Mouse (Mus musculus): ENCODE data around the gene Tchp.

Gene Tchp

DNA sequence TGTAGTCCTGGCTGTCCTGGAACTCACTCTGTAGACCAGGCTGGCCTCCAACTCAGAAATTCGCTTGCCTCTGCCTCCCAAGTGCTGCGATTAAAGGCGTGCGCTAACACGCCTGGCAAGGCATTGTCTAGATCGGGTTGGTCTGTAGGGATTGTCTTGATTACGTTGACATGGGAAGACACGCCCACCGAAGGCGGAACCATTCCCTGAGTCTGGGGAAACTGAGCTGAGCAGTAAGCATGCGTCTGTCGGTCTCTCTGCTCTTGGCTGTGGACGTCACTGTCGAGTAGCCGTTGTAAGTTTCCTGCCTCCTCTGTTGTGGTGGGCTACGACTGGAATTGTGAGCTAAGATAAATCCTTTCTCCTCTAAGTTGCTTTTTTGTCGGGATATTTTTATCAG is 10.6 kb upstream of the Tchp start:
- no peak for DNase-seq (ENCODE audit: low read depth in 2 of 2, low spot score in 2 of 2)

DNA sequence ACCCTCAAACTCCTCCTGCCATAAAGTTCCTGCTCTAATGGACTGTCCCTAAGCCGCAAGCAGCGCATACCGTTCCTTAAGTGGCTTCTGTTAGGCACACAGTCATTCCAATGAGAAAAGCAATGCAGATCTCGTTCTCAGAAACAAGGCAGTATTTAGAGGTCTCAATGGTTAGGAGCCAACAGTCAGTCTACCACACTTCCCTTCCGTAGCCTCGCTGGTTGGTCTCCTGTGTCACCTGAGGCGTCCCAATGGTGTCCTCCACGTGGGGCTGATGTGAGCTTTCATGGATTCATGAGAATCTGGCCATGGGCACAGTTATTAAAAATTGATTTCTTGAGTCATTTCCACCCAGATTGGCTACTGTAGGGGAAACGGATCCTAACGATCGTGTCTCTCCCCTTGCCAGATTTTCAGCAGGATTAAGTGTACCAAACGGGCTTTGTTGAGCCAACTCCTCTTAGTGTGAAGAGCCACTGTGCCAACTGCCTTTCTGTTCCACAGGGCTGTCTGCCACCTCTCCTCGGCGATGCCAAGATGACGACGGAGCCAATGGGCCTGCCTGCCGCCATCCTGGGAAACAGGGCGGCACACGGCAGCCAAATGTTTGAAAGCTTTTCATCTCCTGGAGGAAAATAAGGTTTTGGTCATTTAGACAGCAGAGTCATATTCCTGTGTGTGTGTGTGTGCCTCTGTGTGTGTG is 9.4 kb upstream of the Tchp start:
- no peak for DNase-seq (ENCODE audit: low read depth in 2 of 2, low spot score in 2 of 2)

DNA sequence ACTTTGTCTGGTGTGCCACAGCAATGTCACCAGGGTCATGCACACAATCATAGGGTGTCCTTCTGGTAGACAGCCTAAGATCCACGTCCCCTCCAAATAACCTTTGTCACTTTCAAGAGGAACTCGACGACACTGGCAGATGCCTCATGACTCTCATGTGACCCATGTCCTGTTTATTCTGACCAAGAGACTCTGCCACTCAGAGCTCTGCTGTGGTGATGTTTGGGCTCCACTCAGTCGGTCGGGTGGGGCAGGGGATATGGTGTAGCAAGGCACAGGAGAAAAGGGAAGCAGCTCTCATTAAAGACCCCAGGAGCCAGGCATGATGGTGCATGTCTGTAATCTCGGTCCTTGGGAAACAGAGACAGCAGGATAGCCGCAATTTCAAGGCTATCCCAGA is 8.5 kb upstream of the Tchp start:
- no peak for DNase-seq (ENCODE audit: low read depth in 2 of 2, low spot score in 2 of 2)

DNA sequence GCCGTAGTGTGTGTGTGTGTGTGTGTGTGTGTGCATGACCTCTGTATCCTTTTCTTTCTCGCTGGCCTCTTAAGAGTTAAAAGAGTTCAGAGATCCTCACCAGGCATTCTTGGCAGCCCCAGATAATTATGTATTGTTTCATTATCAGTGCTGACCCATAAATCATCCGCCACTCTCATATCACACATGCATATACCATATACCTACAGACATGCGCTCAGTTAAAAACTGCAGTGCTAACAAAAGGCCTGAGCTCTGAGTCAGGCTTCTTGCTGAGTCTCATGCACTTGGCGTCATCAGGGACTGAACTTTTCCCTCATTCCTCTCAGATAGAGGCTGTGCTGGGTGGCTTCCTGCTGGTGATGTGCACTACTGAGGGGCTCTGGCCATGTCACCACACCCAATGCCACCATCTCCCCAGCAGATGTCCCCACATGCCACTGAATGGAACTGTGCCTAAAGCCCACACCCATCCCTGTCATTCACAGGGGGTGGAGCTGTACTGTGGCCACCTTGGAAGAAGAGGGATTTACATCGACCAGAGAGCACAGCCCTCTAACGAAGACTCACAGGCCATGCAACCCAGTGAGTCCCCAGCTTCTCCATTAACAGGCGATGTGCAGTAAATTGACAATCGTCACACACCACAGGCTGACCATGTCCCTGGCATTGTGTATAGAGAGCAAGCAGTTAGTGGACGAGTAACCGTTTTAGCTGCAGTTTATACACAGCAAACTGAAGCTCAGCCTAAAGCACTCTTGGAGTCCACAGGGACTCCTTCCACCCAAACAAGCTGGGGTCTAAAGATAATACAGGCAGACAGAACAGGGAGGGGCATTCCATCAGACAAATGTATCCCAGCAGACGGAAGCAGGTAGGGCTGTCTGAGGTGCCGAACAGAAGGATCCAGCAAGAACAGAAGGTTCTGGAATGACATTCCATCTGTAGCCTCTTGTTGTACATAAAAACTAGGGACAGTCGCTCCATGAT is 4.9 kb upstream of the Tchp start:
- DNase-seq (ENCODE audit: low read depth in 2 of 2, low spot score in 2 of 2): no peak

DNA sequence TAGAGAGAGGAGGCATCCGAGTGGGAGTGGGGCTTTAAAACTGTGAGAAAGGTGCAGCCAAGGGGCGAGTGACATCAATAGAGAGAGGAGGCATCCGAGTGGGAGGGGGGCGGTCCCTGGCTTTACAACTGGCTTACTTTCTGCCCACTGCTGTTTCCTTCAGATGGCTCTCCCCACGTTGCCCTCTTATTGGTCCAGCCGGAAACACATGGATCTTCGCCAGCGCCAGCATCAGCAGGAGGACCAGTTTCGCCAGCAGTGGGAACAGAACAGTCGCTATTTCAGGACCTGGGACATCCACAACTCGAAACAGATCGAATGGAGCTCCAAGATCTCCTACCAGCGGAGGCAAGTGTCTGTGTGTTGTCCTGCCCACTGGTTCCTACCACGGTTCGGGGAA is 931 bp downstream of the Tchp start:
- no peak for DNase-seq (ENCODE audit: low read depth in 2 of 2, low spot score in 2 of 2)

DNA sequence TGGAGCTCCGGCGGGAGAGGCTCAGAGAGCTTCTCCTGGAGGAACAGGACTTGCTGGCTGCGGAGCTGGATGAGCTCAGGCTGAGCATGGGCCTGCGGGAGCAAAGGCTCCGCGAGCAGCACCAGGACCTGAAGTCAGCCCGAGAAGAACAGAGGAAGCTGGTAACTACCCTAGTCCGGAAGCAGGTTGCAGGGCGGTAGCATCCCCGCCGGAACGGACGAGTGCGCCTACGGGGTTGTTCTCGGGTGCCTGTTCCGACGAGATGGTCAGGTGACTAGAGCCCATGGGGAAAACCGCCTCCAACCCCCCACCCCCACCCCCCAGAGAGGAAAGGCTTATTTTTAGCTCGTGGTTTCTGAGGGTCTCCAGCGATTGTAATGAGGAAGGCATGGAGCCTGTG is 1.8 kb downstream of the Tchp start:
- no peak for DNase-seq (ENCODE audit: low read depth in 2 of 2, low spot score in 2 of 2)

DNA sequence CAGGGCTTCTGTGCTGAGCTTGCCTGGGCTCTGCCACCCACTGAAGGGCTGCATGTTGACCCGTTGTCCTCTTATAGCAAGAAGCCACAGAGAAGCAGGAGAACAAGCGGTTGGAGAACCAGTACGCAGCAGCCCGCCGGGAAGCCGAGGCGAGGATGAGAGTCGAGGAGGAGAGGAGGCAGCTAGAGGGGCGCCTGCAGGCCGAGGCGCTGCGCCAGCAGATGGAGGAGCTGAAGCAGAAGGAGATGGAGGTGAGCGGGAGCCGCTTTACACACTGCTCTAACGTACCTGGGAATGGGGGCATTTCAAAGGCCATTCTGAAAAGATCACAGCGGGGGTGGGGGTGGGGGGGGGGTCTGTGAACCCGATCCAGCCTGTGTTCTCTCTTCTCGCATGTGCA is 7.0 kb downstream of the Tchp start:
- DNase-seq (ENCODE audit: low read depth in 2 of 2, low spot score in 2 of 2): no peak

DNA sequence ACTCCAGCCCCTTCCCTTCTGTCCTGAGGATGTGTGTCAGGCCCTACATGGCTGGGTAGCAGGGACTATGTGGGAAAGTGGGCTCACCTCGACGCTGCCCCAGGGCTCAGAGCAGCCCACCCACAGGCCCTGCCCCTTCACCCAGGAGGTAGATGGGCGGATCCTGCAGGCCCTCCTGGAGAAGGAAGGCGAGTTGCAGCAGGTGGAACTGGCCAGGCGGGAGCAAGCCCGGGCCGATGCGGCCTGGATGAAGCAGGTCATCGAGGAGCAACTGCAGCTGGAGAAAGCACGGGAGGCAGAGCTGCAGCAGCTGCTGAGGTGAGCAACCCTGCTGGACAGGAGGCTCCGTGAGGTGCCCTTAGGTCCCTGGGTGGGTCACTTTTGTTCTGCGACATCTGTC is 9.7 kb downstream of the Tchp start:
- DNase-seq (ENCODE audit: low read depth in 2 of 2, low spot score in 2 of 2): no peak

DNA sequence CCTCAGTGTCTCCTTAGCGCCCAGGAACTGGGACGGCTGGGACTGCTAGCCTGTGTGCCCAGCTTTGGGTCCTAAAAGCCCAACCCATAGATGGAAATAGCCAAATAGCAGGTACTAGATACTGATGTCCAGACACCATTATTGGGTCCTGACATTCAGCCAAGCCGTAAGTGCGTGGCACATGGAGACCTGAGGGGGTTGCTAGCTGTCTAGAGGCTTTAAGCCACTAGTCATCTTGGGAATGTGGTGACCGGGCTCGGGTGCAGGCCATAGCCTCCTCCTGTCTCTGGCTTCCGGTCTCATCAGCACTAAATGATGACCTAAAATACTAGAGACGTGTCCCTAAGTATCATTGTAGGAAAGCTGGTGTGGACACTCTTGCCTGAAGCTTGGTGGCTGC is 10.4 kb downstream of the Tchp start:
- no peak for DNase-seq (ENCODE audit: low read depth in 2 of 2, low spot score in 2 of 2)

DNA sequence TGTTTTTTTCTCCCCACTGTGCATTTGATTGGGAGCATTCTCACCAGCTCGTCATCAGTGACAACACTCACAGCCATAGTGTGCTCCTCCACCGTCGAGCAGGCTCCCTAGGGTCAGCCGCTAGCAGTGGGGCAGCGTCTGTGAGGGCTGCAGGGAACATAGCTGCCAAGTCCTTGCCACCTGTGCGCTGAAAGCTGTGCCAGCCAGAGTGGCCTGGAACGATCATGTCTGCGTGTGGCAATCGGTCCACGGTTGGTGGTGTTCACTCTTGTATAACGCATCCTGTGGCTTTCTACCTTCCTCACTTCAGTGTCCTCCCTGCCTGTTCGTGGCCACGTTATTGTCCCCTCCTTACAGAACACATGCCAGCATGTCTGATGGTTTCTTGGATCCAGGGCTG is 10.9 kb downstream of the Tchp start:
- DNase-seq (ENCODE audit: low read depth in 2 of 2, low spot score in 2 of 2): no peak

DNA sequence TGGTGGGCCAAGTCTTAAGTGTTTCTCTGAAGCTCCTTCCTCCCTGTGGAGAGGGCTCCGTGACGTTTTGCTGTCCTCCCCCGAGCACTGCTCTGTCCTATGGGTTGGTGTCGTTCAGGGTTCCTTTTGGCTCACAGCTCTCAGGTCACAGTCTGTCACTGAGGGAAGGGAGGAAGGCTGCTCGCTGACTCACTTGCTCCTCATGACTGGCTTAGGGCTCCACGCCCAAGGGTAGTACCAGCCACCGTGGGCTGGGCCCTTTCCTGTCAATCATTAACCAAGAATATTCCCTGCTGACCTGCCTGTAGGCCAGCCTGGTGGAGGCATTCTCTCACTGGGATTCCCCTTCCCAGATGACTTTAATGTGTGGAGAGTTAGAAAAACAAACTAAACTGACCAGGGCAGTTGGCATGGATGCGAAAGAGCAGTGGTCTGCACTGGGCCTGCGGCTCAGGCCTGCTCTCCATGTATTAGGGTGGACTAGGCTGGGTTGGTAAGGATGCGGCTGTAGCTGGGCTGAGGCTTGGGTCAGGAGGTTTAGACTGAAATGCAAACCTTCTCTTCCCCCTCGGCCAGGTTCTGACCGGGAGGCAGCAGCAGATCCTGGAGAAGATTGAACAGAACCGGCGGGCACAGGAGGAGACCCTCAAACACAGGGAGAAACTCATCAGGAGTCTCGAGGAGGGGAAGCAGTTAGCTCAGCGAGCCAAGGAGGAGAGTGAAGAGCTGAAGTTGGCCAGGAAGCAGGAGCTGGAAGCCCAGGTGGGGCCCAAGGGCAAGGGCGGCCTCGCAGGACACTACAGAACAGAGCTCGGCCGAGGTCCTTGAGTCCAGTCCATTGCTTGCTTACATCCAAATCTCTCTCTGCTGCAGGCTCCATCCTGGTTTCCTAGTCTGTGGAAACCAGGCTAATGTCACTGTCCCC is 11.7 kb downstream of the Tchp start:
- no peak for DNase-seq (ENCODE audit: low read depth in 2 of 2, low spot score in 2 of 2)

DNA sequence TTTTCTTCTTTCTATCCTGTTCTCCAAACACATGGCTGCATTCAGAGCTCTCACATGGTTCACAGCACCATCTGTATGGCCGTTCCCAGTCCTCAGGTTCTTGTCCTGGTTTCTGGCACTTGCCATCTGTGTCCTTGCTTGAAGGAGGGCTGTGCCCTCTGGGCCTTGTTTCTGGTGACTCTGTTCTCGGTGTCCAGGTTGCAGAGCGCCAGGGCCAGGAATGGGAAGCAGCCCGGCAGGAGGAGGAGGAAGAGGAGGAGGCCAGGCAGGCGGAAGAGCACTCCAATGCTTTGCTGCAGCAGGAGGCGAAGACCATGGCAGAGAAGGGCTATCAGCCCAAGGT is 12.3 kb downstream of the Tchp start:
- no peak for DNase-seq (ENCODE audit: low read depth in 2 of 2, low spot score in 2 of 2)

DNA sequence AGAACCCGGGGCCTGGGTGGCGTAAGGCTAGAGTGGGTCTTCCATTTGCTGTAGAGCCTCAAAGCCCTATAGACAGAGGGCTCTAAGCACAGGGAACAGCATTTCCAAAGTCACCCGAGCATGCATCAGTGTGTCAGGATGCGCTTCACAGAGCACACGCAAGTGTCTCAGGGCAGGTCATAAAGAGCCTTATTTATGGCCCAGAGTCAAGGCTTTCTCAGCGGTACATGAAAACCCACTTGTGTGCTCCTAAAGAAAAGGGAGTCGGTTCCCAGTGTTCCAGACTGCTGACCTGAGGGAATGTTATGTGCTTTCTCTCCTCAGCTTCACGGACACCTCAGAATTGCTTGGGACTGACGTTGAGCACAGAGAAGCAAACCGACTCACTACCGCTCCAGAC is 13.2 kb downstream of the Tchp start:
- no peak for DNase-seq (ENCODE audit: low read depth in 2 of 2, low spot score in 2 of 2)

DNA sequence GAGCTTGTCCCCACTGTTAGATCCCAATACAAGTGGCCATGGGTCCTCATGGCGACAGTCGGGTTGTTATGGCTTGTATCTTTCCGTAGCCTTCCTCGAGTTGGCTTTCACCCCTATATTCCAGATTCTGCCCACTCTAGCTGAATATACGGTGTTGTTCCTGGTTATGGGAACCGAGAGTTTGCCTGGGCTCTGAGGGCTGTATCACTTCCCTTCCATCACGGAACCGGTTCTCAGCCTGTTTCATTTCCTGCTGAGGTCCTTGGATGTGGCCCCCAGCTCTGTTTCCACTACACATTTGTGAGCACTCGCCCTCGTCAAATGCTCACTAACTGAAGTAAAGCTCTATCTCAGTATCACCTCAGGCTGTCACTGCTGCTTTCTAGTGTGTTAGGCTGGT is 14.4 kb downstream of the Tchp start:
- no peak for DNase-seq (ENCODE audit: low read depth in 2 of 2, low spot score in 2 of 2)

DNA sequence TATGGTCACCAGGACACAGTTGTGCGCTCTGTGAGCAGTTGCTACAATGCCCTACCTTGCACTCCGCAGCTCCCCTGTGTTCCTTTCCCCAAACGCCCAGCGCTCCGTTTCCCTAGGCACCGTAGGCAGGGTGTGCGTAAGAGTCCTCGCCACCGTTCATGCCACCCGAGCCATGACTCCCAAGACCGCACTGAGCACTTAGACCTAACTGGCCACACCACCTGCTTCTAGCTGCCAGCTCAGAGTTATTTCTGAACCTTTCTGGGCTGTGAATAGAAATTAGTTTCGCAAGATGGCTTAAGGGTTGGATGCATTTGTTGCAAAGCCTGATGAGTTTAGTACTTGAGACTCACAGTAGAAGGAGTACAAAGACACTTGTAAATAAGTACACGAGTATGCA is 15.3 kb downstream of the Tchp start:
- DNase-seq (ENCODE audit: low read depth in 2 of 2, low spot score in 2 of 2): no peak

DNA sequence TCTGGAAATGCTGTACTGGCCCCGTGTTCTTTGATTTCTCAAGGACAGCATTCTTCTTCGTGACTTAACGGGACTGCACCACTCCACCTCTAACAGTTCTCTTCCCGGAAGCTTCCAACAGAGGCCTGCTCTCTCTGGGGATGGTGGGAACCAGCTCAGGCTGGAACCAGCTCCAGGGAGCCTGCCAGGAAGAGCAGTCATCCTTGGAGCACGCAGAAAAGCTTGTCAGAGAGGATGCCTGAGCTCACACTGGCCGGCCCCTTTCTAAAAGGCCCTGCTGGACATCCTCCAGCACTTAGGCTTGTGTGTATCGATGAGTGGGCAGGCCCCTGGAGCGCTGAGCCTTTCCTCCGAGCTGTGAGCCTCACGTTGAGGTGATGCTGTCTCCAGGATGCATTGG is 20.6 kb downstream of the Tchp start:
- DNase-seq (ENCODE audit: low read depth in 2 of 2, low spot score in 2 of 2): no peak

DNA sequence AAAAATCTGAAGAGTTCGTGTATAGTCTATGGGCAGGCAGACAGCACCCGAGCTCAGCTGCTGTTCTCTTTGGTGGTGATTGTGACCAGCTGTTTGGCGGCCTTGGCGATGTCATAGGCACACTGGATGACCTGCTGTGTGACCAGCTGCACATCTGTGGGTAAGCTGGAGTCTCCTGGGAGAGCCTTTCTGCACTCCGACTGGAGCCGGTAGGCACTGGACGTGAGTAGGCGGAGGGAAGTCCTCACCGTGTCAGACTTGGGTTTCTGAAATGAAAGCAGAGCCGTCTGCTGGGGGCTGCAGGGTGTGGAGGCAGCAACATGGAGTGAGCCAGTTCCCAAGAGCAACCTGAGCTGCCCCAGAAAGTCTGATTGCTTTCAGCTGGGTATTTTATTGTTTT is 22.6 kb downstream of the Tchp start:
- DNase-seq (ENCODE audit: low read depth in 2 of 2, low spot score in 2 of 2): no peak

DNA sequence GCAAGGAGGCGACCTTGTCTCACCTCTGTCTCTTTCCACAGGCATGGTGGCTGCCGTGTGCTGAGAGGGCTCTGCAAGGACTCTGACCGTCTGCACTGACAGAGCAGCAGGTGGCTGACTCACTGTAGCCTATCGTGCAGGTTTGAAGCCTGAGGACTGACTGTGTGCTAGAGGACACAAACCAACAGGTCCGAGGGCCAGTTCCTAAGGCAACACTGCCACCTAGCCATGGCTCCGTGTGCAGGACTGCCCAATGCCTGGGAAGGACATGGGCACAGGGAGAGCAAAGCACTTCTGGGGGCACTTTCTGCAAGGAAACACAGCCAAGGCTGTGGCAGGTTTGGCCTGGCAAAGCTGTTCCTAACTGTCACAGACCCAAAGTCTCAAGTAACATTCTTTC is 23.9 kb downstream of the Tchp start:
- no peak for DNase-seq (ENCODE audit: low read depth in 2 of 2, low spot score in 2 of 2)

DNA sequence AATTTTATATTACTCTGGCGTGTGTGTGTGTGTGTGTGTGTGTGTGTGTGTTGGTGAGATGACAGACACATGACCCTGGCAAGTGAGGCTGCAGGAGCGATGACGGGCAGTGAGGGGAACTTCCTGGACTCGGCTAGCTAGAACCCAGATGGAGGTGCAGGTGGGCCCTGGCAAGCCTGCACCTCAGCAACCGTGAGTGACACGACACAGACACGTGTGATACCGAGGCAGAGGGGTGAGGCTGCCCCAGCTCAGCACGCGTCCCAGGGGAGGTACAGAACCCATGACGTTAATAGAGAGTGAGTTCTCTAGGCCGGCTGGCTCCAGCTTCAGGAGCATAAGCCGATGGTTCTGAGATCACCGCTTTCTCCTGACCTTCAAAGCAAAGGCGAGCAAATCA is 24.4 kb downstream of the Tchp start:
- no peak for DNase-seq (ENCODE audit: low read depth in 2 of 2, low spot score in 2 of 2)

DNA sequence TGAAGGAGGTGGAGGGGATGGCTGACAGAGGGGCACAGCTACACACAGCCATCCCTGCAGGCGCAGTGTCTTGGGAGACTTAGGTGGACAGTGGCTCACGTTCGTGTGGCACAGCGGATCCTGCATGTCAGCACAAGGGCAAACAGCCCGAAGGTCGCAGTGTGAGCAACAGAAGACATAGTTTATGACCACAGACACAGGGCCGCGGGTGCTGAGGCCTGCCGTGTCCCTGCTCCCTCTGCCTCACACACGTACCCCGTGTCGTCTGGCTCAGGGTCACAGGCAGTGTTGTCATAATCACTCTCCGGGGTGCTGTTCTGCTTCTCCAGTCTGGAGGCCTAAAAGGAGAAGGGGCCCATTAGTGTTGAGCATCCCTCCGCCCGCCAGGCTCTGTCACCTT is 26.0 kb downstream of the Tchp start:
- no peak for DNase-seq (ENCODE audit: low read depth in 2 of 2, low spot score in 2 of 2)

DNA sequence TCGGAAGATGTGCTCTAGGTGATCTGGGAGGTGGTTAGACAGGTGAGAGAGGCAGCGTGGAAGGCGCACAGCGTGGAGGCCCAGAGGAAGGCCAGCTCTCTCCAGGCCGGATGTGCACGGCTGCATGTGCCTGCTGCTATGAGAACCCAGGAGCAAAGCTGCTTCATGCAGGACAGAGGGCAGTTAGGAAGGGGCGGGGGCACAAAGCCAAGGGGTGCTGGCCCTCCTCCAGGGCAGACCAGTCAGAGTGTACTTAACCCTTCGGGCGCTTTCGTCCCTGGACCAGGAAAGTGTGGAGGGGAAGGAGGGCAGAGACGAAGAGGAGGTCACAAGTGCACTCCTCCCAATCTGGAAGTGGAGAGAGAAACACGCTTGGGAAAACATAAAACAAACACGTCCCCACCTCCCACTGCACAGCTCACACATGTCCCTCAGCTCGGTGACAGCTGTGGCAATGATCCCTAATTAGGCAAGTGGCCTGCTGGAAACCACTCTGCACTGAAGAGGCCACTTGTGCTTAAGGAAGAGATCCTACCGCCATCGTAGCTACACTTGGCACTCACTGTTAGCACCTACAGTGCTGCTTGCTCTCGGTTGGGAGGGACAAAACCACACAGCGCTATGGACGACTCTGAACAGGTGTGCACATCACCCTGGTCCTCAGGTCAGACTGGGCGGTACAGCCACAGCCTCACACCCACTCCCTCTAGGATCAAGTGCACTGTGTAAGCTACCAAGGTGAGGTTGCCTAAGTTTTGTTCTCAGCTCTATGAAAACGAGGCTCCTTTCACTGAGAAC is 29.7 kb downstream of the Tchp start:
- no peak for DNase-seq (ENCODE audit: low read depth in 2 of 2, low spot score in 2 of 2)

All from CD8-positive naive resting alpha-beta T cell, adult 2 months (primary cell).